Mouse (Mus musculus) midbrain, postnatal 0 days (tissue): Measurements from ENCODE around the gene 4930558C23Rik. TPM values are rescaled to one million over a fixed set of nuclear protein-coding genes. Genes with fewer than 3 reads are reported as not detected.

Source experiments
- ATAC-seq: fragments of 200-750 bp; cut with Nextera tagmentation; 2 replicates; pipeline ENCODE4 v1.8.0; 2017; ENCODE audit warnings: moderate number of reproducible peaks, mild to moderate bottlenecking, moderate TSS enrichment, moderate library complexity; ENCODE audit not compliant: low FRiP score
- DNase-seq: peaks from one replicate; pipeline ENCODE4 v3.0.0-alpha.2; 2015; ENCODE audit warnings: low spot score
- H3K27ac ChIP-seq: fragments of 300-500 bp; sonication (generic); 2 replicates; pipeline ENCODE4 v1.5.1; 2014; ENCODE audit warnings: low read depth, mild to moderate bottlenecking, low read length, mixed read lengths
- H3K27me3 ChIP-seq: fragments of 300-500 bp; sonication (generic); 2 replicates; pipeline ENCODE4 v1.6.1; 2014; ENCODE audit warnings: low read length, control low read depth, mixed read lengths; ENCODE audit not compliant: insufficient read depth
- H3K36me3 ChIP-seq: fragments of 300-500 bp; sonication (generic); 2 replicates; pipeline ENCODE4 v1.6.1; 2014; ENCODE audit warnings: low read length, control low read depth, mixed read lengths; ENCODE audit not compliant: insufficient read depth
- H3K4me1 ChIP-seq: fragments of 300-500 bp; sonication (generic); 2 replicates; pipeline ENCODE4 v1.6.1; 2014; ENCODE audit warnings: mild to moderate bottlenecking, control low read depth, antibody characterized with exemption, low read length, mixed read lengths; ENCODE audit not compliant: insufficient read depth
- H3K4me2 ChIP-seq: fragments of 300-500 bp; sonication (generic); 2 replicates; pipeline ENCODE4 v1.6.1; 2014; ENCODE audit warnings: low read depth, mild to moderate bottlenecking, low read length, mixed read lengths; ENCODE audit not compliant: poor library complexity, severe bottlenecking
- H3K4me3 ChIP-seq: fragments of 300-500 bp; sonication (generic); 2 replicates; pipeline ENCODE4 v1.5.1; 2014; ENCODE audit warnings: low read depth, mild to moderate bottlenecking, low read length, moderate library complexity
- H3K9ac ChIP-seq: fragments of 300-500 bp; sonication (generic); replicated peaks from 2 replicates; pipeline ENCODE4 v1.6.1; 2014; ENCODE audit warnings: mild to moderate bottlenecking, low read length, moderate library complexity, mixed read lengths; ENCODE audit not compliant: poor library complexity, severe bottlenecking
- H3K9me3 ChIP-seq: fragments of 300-500 bp; sonication (generic); 2 replicates; pipeline ENCODE4 v1.6.1; 2016; ENCODE audit warnings: low read length, control low read depth
- CTCF ChIP-seq: IDR thresholded peaks from 2 replicates; pipeline ENCODE4 v1.5.1; 2016; ENCODE audit warnings: antibody characterized with exemption, mild to moderate bottlenecking
- WGBS: fragments of 180-500 bp; shearing (Covaris S2); extraction: QIAGEN DNeasy Blood & Tissue Kit; methylation state at CpG from one replicate; pipeline ENCODE4 v1.1.7; 2014; 5-methylcytosine and 5-hydroxymethylcytosine counted together
- polyA plus RNA-seq: library from polyadenylated mRNA; unstranded; fragments of >200 nt; fragmentation: Nextera tagmentation; extraction: Ambion mirVana; gene quantifications from 2 replicates; pipeline ENCODE4 v1.2.1, GENCODE M21; 2015
- total RNA-seq: library from RNA; depleted of rRNA; stranded (reverse); fragments of >200 nt; gene quantifications from 2 replicates; pipeline ENCODE4 v1.2.3, GENCODE M21; 2014

Gene 4930558C23Rik
- total and polyA plus RNA-seq, 2 experiments from 2014 or later, result not detected

DNA sequence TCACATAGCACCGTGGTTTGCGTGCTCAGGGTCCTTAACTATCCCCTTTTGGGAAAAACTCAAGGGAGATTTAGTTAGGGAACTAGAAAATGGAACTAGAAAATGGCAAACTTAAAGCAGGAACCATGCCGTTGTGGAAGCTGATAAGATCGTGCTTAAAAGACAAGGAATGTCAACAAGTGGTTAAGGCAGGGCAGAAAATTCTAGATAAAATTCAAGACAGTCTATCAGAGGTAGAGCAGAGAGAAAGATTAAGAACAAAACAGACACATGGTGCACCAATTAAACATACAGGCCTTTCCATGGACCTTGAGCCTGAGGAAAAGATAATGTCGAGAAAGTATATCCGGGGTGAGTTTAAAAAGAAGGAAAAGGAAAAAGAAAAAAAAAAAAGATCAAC lies 15.2 kb upstream of the 4930558C23Rik start:
- no peak for ATAC-seq

DNA sequence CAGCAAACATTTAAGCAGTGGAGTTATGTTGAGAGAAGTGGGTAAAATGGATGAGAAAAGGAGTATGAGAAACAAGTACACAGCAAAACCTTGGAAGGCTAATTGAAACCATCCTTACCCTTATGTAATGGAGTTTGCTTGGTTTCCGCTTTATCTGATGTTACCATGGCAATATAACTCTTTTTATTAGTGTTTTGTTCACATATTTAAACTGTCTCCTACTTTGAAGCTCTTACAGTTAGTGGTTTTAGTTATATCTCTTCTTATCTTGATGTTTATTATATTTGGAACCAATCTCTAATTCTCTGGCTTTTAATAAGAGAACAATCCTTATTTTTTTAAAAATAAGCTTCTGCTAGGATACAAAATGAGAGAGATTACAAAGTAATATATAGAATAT lies 9.6 kb upstream of the 4930558C23Rik start:
- no peak for TF ChIP-seq CTCF
- DNase-seq (no peak), ATAC-seq (no peak)
- Histone ChIP-seq H3K27ac (no peak overlapping the region), H3K9me3 (no peaks in the 10 kb centered on the region), H3K9ac (no peak overlapping the region), H3K4me2 (no peak overlapping the region), H3K4me3 (no peak overlapping the region), H3K4me1 (no peaks in the 10 kb centered on the region), H3K27me3 (no peaks in the 10 kb centered on the region), H3K36me3 (no peaks in the 10 kb centered on the region)
- 83% methylated on average over 1 of the region's 1 CpGs for WGBS

More for the DNA sequence above, 15.2 kb upstream of the 4930558C23Rik start:
- DNase-seq, result no peak
- H3K9me3 ChIP-seq, result no peaks in the 10 kb centered on the region
- H3K27me3 ChIP-seq, result no peaks in the 10 kb centered on the region
- H3K4me2 ChIP-seq, result no peak overlapping the region
- no peak overlapping the region for H3K27ac ChIP-seq
- no peak for TF ChIP-seq CTCF
- no peaks in the 10 kb centered on the region for H3K4me1 ChIP-seq
- H3K9ac ChIP-seq, result no peak overlapping the region
- WGBS, result 94% methylated on average over 6 of the region's 6 CpGs
- no peaks in the 10 kb centered on the region for H3K36me3 ChIP-seq
- H3K4me3 ChIP-seq, result no peak overlapping the region

DNA sequence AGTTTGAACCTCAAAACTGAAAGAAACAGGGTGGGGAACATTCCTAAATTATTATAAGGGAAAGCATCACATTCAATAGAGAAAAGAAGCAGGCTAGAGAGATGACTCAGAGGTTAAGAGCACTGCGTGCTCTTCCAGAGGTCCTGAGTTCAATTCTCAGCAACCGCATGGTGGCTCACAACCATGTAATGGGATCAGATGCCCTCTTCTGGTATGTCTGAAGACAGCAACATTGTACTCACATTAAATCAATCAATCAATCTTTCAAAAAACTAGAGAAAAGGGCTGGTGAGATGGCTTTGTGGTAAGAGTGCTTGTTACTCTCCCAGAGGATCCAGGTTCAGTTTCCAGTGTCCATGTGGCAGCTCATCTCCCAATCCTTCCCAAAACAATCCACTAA lies 6.2 kb upstream of the 4930558C23Rik start:
- Histone ChIP-seq H3K4me2 (no peak overlapping the region), H3K27me3 (no peaks in the 10 kb centered on the region), H3K4me1 (no peaks in the 10 kb centered on the region), H3K27ac (no peak overlapping the region), H3K4me3 (no peak overlapping the region), H3K9ac (no peak overlapping the region), H3K9me3 (no peaks in the 10 kb centered on the region), H3K36me3 (no peaks in the 10 kb centered on the region)
- TF ChIP-seq CTCF, result no peak
- 91% methylated on average over 2 of the region's 2 CpGs for WGBS
- no peak for ATAC-seq
- DNase-seq, result no peak

DNA sequence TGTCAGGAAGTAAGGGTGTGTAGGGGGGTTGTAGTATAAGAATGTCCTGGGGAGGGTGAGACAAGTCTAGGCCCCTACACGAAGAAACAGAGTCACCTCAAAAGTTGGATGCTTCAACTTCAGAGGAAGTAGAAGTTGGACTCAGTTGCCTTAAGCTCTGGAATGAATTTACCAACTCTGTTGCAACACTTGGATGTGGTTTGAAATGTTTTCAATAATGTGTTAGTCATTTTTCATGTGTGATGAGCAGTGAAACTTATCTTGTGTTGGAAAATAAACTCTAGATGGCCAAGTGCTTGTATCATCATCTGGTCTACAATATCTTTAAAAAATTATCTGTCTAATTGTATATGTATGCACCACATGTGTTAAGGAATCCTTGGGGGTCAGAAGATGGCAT lies 5.1 kb upstream of the 4930558C23Rik start:
- Histone ChIP-seq H3K36me3 (no peaks in the 10 kb centered on the region), H3K27ac (no peak overlapping the region), H3K9me3 (no peaks in the 10 kb centered on the region), H3K9ac (no peak overlapping the region), H3K27me3 (no peaks in the 10 kb centered on the region), H3K4me2 (no peak overlapping the region), H3K4me3 (no peak overlapping the region), H3K4me1 (no peaks in the 10 kb centered on the region)
- DNase-seq, result no peak
- no peak for ATAC-seq
- TF ChIP-seq CTCF, result no peak
- WGBS, result 69% methylated on average over 1 of the region's 1 CpGs

DNA sequence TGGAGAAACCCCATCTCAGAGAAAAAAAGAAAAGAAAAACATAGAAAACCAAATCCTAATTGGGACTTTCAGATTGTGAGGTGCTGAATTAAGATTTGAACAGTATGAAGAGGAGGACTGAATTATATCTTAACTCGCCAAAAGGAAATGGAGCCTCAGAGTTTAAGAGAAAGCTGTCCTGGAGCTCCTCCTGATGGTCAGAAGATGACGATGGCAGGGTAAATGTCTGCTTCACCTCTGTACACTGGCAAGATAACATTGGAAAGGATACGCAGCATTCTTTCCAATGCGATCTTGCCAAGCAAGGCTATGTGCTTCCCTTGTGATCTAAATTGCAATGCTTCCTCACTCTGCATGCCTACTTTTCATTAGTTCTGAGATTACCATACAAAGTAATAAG lies 8.3 kb downstream of the 4930558C23Rik start:
- 88% methylated on average over 4 of the region's 4 CpGs for WGBS
- no peaks in the 10 kb centered on the region for H3K9me3 ChIP-seq
- ATAC-seq, result no peak

DNA sequence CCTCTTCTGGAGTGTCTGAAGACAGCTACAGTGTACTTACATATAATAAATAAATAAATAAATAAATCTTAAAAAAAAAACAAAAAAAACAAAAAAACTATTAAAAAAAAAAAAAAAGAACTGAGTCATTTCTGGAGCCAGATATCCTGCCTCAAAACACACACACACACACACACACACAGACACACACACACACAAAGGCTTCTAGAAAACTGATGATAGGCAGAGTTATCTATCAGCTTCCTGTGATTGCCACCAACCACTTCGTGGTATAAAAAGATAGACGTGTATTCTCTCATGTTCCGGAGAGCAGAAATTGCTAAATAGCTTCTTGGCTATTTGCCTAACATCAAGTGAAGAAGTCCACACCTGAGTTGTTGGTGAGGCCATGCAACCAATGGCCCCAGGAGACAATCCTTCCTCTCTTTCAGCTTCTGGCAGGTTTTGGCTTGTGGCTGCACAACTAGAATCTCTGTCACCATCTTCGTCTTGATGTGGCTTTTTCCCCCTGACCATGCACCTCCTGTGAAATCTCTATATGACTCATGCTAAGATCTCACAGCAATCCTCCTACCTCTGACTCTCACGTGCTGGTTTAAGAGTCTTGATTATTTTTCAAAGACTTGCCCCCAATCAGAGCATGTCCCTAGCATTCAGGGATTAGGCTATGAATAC lies 17.1 kb downstream of the 4930558C23Rik start:
- H3K27me3 ChIP-seq, result no peaks in the 10 kb centered on the region

More for the DNA sequence above, 8.3 kb downstream of the 4930558C23Rik start:
- H3K4me1 ChIP-seq, result no peaks in the 10 kb centered on the region
- H3K4me2 ChIP-seq, result no peak overlapping the region
- H3K27me3 ChIP-seq, result no peaks in the 10 kb centered on the region
- no peak overlapping the region for H3K27ac ChIP-seq
- H3K36me3 ChIP-seq, result no peaks in the 10 kb centered on the region
- peak; percentile 33 for TF ChIP-seq CTCF
- peak; percentile 5 for DNase-seq
- H3K9ac ChIP-seq, result no peak overlapping the region
- no peak overlapping the region for H3K4me3 ChIP-seq

More for the DNA sequence above, 17.1 kb downstream of the 4930558C23Rik start:
- Histone ChIP-seq H3K4me2 (no peak overlapping the region), H3K36me3 (no peaks in the 10 kb centered on the region), H3K27ac (no peak overlapping the region), H3K4me1 (no peaks in the 10 kb centered on the region), H3K4me3 (no peak overlapping the region), H3K9me3 (no peaks in the 10 kb centered on the region), H3K9ac (no peak overlapping the region)
- 83% methylated on average over 5 of the region's 5 CpGs for WGBS
- no peak for DNase-seq
- no peak for TF ChIP-seq CTCF
- no peak for ATAC-seq
